Mouse (Mus musculus): ENCODE data around the gene Ccdc96.

Gene Ccdc96

DNA sequence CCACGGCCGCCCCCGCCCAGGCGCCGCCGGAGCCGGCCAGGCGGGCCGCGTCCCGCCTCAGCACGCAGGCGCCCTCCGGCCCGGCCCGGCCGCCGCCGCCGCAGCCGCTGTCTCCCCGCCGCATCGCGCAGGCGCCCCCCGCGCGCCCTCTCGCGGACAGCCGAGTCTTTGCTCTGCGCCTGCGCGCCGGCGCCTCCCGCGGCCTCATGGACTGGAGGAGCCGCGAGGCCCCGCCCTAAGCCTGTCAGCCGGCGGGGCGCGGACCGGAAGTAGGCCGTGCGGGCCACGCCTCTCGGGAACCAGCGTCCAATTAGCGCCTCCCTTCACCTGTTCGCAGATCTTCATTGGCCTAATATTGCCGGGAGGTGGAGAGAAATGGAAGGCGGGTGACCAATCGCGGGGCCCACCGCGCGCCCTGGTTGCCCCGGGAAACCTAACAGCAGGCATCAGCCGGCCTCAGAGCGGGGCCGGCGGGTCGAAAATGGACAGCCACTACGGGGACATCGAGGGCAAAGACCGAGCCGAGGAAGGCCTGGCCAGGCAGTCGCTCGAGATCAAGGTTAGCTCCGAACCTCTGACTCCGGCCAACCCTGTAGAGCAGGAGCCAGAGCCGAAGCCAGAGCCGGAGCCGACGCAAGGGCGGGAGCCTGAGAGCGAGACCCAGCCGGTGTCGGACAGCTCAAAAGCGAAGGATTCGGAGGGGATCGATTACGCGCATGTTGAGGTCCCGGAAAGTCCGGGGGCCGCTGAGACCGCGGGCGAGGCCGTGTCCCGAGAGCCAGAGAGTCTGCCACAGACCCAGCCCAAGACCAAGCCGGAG is at the start of gene Ccdc96, which contains the start of gene Tada2b:
TSS of gene Ccdc96 (plus strand) at position 418 of the 820 bp plus-strand sequence.
TSS of gene Tada2b (minus strand) at position 115 of the 820 bp plus-strand sequence.
- peak; percentile 96 for DNase-seq

DNA sequence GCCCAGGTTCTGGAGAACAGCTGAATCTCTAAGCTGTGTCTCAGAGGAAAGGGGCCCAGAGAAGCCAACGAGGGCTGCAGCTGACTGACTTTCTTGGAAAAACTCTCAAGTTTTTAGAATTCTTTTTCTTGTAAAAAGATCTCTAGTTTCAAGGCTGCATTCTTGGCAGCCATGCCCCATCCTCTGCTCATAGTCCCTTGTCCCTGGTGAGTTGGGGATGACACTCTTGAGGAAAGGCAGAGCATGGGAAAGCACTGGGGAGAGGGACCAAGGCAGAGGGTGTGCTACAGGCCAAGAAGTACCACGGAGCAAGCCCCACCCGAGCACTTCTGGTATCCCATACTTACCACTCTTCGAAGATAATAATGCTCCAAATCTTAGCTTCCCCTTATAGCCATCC is 47.5 kb upstream of the Ccdc96 start:
- no peak for DNase-seq

DNA sequence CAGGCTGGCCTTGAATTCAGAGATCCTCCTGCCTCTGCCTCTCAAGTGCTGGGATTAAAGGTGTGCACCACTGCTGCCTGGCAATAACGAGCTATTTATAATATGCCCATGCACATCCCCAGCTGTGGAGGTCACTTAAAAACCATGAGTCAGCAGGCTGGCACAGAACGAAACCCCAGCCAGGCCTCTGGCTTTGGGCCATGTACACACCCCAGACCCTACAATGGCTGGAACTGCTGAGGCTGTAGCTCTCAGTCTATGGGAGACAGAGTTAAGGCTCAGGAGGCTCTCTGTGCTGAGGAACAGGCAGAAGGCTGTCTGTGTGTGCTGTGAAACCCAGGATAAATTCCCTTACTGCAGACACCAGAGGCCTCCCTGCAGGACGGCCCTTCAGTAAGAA is 43.6 kb upstream of the Ccdc96 start:
- no peak for DNase-seq

DNA sequence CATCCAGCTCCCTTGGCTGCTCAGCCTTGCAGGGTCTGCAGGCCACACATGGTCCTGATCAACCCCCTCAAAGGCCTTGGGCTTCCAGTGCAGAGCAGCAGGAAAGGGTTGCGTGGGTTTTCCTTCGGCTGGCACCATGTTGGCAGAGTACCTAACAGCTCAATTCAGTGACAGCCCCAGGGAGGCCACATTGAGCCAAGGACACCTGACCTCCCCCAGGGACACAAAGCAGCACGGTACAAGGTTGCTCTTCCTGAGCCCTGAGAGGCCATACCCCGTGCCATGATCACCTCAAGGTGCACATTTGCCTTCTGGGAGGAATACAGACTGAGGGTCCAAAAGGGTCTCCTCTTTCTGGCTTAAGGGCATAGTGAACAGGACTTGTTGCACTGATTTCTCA is 39.8 kb upstream of the Ccdc96 start:
- no peak for DNase-seq

DNA sequence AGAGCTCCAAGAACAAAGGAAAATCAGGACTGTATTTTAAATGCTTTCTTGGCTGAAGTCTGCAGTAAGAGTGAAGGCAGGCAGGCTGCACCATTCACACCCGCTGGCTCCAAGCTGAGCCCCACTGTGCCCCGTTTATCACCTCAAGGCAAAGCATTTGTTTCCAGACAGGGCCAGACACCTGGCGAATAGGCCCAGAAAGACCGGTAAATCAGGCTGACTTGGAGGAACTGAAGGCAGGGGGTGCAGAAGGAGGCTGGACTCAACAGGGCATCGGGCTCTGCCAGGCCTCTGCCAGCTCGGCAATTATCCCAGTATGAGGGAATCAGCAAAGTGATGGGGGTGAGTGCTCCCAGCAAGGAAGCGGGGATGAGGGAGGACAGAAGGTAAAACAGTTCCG is 39.4 kb upstream of the Ccdc96 start:
- no peak for DNase-seq

DNA sequence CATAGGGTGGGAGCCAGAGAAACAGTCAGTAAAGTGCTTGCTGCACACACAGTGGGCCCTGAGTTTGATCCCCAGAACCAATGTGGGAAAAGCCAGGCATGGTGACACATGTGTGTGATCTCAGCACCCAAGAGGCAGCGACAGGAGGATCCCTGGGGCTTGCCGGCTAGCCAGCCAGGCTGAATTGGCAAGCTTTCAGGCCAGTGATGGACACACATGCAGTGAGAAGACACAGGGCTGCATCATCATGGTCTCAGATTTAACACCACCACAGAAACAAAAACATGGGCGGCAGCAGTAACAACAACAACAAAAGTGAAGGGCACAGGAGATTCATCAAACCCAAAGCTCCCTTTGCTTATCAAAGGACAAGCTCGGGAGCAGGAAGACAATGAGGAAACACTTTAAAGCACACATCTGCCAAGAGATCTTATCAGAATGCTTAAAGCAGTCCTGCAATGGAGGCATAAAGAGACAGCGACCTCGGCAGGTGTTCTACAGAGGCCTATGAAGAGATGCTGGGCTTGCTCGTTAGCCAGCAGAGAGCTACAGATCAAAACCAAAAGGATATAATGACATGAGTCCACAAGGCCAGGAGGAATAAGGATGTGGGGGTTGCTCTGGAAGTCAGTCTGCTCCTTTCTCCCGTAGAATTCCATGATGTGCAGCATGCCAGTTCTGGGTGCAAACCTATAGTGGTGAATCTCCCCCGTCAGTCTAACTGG is 38.1 kb upstream of the Ccdc96 start:
- DNase-seq, result no peak

DNA sequence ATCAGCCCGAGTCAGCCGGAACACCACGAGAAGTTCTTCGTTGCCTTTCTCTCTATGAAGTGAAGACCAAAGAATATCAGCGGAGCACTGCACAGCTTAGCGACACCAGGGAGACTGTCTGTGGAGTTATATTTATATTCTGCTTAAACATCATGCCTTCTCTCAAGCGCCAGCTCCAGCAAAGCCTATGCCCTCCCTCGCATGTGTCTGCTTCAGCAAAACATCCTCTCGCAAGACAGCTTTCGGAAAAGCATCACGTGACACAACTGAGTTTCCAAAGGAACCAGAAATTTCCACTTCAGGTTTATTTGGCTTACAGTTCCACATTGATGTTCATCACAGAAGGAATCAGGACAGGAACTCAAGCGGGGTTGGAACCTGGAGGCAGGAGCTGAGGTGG is 36.5 kb upstream of the Ccdc96 start:
- DNase-seq, result no peak

DNA sequence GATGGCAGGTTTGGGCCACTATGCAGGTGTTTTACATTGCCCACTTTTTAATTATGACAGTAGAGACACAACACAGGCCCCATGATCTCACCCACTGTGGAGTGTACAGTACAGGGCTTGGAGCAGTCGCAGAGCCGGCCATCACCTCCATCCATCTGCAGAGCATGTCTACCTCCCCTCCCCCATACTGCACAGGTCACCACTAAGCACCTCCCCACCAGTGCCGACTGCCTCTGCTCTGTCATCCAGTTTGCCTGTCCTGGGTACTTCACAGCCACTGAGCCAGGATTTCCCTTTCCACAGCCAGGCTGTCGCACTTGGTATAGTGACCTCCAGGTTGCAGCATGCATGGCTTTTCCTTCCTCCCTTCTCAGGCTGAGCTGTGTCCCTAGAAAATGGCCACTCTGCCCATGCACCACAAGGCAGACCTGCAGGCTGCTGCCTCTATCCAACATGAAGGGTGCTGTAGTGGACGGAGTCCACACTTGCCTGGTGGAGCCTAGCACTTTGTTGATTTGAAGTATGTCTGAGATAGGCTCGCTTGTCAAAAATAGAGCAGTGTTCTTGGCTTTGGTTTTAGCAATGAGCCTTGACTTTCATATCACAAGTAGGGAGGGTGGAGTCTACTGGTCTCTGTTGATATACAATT is 34.6 kb upstream of the Ccdc96 start:
- no peak for DNase-seq

DNA sequence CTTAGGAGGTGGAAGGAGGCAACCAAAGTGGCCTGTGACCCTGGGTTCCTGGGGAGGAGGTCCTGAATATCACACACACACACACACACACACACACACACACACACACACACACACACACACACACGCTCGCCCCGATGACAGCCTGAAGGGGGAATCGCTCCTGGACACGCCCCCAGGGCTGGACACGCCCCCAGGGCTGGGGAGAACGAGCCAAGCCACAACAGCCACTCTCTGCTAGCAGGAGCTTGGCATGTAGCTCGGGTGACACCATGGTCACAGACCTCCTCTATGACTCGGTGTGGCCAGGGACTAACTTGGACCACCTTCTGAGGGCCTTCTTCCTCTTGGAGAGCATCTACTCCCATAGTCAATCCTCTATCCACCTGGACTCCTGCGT is 33.3 kb upstream of the Ccdc96 start:
- no peak for DNase-seq

DNA sequence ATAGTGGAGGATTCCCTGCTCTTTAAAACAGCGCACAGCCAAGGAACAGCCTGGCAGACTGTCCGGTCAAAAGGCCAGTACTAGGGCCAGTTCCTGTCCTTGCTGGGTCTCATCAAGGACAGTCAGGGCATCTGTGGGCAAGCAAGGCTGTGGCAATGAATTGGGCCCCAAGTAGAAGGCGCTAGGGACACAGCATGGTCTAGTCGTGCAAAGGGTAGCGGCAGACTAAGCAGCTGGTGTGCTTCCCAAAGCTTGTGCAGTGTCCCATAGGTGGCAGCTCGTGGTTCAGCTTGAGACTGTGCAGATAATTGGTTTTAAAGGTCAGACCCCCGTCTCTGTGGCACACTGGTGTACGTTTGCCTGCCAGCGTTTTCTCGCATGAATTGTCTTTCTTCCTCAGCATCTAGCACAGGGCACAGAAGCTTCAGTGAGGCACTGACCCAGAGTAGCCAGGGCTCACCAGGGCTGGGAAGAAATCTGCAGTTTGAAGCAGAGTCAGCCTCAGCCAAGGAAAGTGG is 32.5 kb upstream of the Ccdc96 start:
- DNase-seq, result no peak

DNA sequence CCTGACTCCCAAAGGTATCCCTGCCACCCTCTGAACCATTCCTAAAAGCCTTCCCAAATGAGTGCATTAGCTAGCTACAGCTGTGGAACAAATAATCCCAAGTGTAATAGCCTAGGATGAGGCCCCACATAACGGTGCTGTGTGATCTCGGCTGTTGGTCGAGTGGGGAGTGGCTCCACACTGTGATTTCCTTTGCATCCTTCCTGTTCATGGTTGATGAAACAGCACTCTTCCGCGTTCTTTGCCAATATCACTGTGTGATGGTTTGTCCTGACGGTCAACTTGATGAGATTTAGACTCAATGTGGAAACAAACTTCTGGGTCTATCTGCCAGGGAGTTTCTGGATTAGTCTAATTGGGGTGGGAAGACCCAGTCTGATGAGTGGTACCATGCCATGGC is 31.6 kb upstream of the Ccdc96 start:
- no peak for DNase-seq

DNA sequence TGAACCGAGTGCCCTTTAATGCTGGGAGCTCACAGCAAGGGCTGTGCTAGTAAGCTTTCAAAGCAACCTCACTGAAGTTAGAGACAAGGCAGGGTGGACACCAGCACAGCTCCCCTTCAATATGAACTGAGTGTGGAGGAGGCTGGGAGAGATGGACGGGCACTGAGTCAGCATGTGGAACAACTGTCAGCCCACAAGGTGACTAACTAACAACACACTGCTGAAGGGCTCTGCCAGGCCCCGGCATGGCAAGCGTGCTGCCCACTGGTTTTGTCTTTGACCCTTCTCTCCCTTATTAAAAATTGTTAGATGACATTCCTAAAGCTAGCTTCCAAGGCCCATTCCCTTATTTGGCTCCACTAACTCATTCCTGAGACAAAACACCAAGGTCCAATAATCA is 26.7 kb upstream of the Ccdc96 start:
- DNase-seq, result no peak

DNA sequence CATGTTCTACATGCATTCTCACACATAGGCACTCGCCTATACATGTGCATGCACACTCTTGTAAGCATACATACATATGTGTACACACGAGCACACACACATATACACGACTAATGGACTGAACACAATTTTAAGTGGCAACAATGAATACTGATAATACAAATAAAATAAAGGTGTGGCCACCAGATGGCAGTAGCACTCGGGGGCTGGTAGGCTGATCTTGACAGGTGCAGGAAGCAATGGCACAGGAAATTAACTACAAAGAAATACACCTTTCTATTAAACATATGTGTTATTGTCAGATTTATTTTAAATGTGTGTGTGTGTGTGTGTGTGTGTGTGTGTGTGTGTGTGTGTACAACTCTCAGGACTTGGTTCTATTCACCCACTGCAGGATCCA is 25.5 kb upstream of the Ccdc96 start:
- DNase-seq, result peak; percentile 65

DNA sequence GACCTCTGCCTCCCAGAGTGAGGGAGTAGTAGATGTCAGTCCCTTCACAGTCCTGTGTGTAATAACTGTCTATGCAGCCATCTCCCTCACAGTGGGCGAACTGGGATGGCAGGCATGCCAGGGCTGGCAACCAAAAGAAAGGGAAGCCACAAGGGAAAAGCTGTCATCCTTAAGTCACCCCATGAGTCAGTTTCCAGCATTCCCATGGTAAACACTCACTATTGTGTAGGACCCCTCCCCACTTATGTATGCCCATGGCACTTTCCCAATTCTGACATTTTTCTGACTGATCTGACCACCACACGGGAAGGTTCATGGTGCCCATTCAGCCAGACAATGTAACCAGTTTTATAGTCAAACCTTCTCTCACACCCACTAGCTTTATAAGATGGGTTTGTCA is 23.7 kb upstream of the Ccdc96 start:
- DNase-seq, result no peak

DNA sequence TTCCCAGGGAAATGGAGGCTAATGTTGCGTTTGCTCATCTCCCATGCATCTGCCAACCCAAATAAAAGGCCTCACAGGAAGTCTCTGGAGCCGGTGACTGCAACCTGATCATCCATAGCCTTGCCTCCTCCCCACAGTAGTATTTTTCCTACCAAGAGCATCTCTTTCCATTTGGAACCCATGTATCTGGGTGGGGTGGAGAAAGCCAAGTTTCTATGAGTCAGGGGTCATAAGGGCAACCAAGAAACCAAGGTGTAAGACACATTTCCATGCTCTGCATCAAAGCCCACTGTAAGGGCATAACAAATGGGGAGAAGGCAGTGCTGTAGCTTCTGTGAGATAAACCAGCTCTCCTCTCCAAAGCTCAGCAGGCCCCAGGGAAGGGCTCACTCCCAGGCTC is 23.2 kb upstream of the Ccdc96 start:
- no peak for DNase-seq

DNA sequence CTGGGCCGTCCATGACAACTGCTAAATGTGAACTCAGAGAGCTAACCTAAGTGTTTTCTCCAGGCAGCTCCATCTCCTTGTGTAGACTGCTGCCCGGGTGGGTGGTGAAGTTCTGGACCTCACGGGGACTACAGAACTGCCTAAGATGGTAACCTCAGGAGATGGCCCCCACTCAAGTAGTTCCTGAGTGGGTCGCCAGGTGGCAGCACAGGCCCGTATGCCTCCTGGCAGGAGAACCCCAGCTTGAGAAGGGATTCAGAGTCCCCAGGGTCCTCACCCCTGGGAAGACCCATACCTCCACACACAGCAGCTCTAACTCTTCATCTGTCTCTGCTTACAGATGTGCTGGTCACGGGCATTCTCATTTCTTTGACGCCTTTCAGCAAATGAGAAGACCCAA is 21.6 kb upstream of the Ccdc96 start:
- peak; percentile 89 for DNase-seq

DNA sequence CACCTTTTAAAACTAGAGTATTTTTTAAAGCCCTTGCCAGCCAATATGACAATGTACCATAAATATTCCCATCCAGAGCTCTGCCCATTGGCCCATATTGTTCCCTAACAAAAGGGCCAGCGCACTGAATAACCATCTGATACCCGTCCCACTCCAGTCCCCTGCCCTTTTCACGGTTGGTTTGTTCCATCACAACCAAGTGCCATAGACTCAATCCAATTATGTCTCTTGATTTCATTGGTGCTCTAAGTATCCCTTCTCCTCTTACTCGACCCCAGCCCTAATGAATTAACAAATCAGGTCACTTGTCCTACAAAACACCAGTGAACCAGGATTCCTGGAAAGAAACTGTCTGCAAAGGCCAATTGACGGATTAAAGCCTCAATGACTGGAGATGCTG is 21.0 kb upstream of the Ccdc96 start:
- DNase-seq, result no peak

DNA sequence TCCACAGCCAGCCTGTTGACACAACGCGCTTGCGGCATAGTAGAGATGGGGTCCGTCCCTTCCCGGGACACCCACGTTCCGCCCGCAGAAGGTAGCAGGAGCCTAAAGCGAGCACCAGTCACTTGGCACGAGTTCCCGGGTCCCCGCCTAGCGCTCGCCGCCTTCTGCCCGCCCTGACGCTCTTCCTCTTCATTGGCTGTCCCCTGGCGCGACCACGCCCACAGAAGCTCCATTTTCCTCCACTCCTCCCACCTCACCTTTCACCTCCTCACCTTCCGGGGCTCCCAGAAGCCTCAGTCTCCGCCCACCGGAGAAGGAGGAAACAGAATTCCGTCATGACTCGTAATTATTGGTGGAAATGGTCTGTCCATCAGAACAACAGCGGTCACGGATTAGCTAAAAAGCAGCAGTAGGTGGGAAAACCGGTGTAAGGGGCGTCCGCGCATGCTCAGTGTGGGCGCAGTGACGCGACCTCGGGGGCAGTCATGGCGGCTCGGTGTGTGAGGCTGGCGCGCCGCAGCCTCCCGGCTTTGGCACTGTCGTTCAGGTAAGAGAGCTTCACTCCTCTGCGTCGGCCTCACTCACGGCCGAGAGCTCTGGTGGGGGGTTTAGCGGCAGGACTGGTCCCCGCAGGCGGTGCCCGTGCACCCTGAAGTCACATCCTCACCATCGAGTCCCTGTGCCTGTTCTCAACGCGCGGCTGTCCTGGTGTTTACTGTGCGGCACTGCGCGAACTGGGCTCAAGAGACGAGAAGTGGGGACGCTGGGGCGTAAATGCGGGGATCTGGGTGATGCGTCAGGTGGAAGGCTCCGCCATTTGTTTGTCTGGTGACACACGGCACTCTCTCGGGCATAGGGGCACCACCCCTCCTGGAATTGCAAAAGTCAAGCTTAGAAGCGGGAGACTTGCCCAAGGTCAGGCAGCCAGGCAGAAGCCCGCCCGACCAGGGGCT is 19.4 kb upstream of the Ccdc96 start, which contains the start of gene Grpel1:
TSS of gene Grpel1 (plus strand) at position 290 of the 953 bp plus-strand sequence.
- peak; percentile 98 for DNase-seq

DNA sequence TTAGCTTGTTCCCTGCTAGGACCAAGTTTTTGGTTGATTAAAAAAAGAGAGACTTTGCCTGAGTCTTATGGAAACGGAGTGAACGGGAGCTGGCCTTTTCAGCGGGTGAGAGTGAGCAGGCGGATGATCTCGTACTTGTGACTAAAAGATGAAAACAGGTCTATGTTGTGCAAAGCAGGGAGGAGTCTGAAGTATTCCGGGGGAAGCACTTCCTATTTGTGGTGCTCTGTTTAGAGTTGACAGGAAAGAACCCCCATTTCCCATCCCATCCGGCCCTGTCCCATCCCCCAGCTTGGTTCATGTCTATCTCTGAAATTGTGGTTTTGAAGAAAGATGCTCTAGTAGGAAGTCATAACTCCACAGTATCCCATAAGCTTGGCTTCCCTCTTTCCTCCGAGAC is 18.5 kb upstream of the Ccdc96 start:
- DNase-seq, result no peak

DNA sequence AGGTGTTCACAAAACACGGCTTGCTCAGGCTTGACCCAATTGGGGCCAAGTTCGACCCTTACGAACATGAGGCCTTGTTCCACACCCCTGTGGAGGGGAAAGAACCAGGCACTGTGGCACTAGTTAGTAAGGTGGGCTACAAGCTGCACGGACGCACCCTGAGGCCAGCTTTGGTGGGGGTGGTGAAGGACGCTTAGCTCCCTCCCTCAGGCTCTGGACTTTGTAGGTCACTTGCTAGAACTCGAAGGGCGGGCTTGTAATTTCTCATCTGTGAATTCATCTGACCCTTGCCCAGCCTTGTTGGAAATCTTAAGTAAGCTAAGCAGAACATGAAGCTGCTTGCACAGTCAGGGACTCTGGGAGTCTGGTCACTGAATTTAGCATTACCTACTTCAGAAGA is 13.2 kb upstream of the Ccdc96 start:
- DNase-seq, result no peak

DNA sequence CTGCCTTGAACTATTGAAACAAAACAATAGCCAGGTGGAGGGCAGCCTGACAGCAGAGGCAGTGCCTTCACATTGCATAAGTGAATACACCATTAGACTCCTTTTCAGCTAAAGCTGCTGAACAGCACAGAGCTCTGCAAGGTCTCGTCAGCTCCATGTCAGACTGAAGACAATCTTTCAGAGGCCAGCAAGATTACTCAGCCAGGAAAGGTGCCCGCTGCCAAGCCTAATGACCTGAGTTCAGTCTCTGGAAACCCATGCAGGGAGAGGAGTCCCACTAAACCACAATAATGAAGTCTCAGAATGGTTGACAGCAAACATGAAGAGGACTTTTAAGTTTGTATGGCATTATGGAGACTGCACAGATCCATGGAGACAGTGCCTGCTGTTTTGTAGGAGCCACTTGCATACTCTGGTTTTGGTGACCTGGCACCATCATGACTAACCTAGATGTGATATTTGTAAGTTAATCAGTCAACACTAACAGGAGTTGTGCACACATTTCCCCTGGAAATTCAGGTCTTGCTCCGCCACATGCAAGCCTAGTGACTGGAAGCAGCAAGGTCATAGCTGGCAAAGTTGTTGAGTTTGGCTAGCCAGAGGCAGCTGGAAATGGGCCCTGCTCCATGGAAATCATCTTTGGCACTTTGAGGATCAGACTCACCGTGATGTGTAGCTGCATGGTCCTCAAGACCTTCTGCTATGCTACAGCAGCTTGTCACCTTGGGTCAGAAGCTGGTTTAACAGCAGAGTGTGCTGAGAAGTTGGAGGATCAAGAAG is 11.3 kb upstream of the Ccdc96 start:
- DNase-seq, result no peak

DNA sequence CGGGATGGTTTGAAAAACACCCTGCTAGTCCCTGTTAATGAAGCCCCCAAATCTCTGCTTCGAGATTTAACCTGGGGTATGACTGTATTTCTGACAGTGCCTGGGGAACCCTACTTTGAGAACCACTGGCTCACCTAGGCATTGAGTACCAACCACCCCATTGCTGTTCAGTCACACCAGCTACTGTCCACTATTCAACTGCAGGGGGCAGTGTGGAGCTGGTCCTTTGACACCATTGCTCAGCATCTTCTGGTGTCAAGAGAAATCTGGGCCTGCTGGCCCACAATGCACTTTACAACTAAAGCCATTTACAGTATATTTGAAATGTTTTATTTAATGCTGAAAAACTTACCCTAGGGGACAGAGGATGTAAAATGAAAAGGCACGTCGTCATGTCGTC is 10.1 kb upstream of the Ccdc96 start:
- DNase-seq, result peak; percentile 84
